Mouse (Mus musculus) kidney, postnatal 0 days (tissue): ENCODE data around the gene Hs3st3a1. TPM values are rescaled to one million over a fixed set of nuclear protein-coding genes. Genes with fewer than 3 reads are reported as not detected.

Experiments used
- ATAC-seq: fragments of 200-750 bp; cut with Nextera tagmentation; replicated peaks from 2 replicates; pipeline ENCODE4 v1.8.0; 2017; ENCODE audit warnings: low read depth, moderate number of reproducible peaks, moderate TSS enrichment, moderate library complexity; ENCODE audit not compliant: low FRiP score
- DNase-seq: peaks from one replicate; pipeline ENCODE4 v3.0.0-alpha.2; 2016; ENCODE audit warnings: low spot score
- H3K27ac ChIP-seq: fragments of 300-500 bp; sonication (generic); 2 replicates; pipeline ENCODE4 v1.5.1; 2014; ENCODE audit warnings: mild to moderate bottlenecking
- H3K27me3 ChIP-seq: fragments of 300-500 bp; sonication (generic); 2 replicates; pipeline ENCODE4 v1.6.1; 2014; ENCODE audit warnings: low read length, mixed read lengths; ENCODE audit not compliant: insufficient read depth
- H3K36me3 ChIP-seq: fragments of 300-500 bp; sonication (generic); 2 replicates; pipeline ENCODE4 v1.6.1; 2014; ENCODE audit warnings: low read length, mixed read lengths; ENCODE audit not compliant: insufficient read depth
- H3K4me1 ChIP-seq: fragments of 300-500 bp; sonication (generic); replicated peaks from 2 replicates; pipeline ENCODE4 v1.6.1; 2014; ENCODE audit warnings: antibody characterized with exemption, low read length, mixed read lengths; ENCODE audit not compliant: insufficient read depth
- H3K4me2 ChIP-seq: fragments of 300-500 bp; sonication (generic); 2 replicates; pipeline ENCODE4 v1.6.1; 2014; ENCODE audit warnings: mild to moderate bottlenecking, low read length, moderate library complexity, mixed read lengths
- H3K4me3 ChIP-seq: fragments of 300-500 bp; sonication (generic); replicated peaks from 2 replicates; pipeline ENCODE4 v1.5.1; 2014; ENCODE audit warnings: low read depth, low read length
- H3K9ac ChIP-seq: fragments of 300-500 bp; sonication (generic); 2 replicates; pipeline ENCODE4 v1.6.1; 2014; ENCODE audit warnings: low read depth, low read length
- H3K9me3 ChIP-seq: fragments of 300-500 bp; sonication (generic); replicated peaks from 2 replicates; pipeline ENCODE4 v1.6.1; 2016; ENCODE audit warnings: low read length, inconsistent platforms, mixed read lengths
- CTCF ChIP-seq: IDR thresholded peaks from 2 replicates; pipeline ENCODE4 v1.5.1; 2016; ENCODE audit warnings: antibody characterized with exemption, low read depth, mild to moderate bottlenecking, moderate library complexity
- WGBS: fragments of 180-500 bp; shearing (Covaris S2); extraction: QIAGEN DNeasy Blood & Tissue Kit; methylation state at CpG from one replicate; pipeline ENCODE4 v1.1.7; 2014; 5-methylcytosine and 5-hydroxymethylcytosine counted together
- polyA plus RNA-seq: library from polyadenylated mRNA; unstranded; fragments of >200 nt; fragmentation: Nextera tagmentation; extraction: Ambion mirVana; gene quantifications from 2 replicates; pipeline ENCODE4 v1.2.1, GENCODE M21; 2015

Hs3st3a1 gene
- polyA plus RNA-seq, 1 experiment from 2014 or later: 2.2 TPM

GRCm38 (mm10) chr11:64418969-64419368 lies 16.2 kb upstream of the Hs3st3a1 start:
- Histone ChIP-seq H3K36me3 (no peaks in the 10 kb centered on the region), H3K4me2 (no peak overlapping the region), H3K4me3 (no peak overlapping the region), H3K9ac (no peak overlapping the region), H3K9me3 (no peaks in the 10 kb centered on the region), H3K4me1 (no peaks in the 10 kb centered on the region), H3K27ac (no peak overlapping the region), H3K27me3 (no peaks in the 10 kb centered on the region)
- DNase-seq (no peak), ATAC-seq (no peak)
- WGBS: 52% methylated on average over 1 of the region's 1 CpGs
- TF ChIP-seq CTCF: no peak

DNA sequence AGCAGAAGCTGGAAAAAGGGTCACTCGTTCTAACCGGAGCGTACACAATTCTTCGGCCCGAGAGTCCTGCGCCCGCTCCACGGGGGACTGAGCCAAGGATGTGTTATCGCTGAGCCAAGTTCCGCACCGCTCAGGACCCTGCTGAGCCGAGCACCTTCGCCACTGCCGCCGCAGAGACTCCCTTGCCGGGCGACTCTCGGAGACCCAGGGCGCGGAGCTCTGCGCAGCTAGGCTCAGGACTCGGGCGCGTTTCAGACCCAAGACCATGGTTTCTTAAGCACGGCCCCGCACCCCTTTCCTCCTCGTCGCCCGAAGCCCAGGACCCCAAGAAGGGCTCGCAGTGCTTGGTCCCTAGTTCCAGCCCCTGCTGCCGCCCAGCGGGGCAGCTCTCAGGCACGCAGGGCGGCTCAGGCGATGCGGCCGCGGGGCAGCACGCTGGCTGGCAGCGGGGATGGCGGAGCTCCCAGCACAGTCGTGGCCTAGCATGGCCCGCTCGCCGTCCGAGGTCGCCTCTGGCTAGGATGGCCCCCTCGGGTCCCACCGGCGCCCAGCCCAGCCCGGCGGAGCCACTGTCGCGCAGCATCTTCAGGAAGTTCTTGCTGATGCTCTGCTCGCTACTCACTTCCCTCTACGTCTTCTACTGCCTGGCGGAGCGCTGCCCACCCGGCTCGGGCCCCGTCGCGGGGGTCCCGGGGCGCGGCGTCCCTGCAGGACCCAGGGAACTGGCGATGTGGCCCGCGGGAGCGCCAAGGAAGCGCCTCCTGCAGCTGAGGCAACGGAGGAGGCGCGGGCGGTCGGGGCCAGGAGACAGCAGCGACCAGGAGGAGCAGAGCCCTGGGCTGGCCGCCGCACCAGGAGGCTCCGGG lies 647 bp downstream of the Hs3st3a1 start:
- peak overlapping the region; percentile 55 for H3K4me3 ChIP-seq
- H3K27me3 ChIP-seq: no peaks in the 10 kb centered on the region; the same call in 1 of the 2 replicates
- peak overlapping the region; percentile 63 for H3K27ac ChIP-seq
- DNase-seq (peak; percentile 39), ATAC-seq (peak; percentile 57)
- WGBS: under 1% methylated on average over 77 of the region's 81 CpGs
- H3K4me1 ChIP-seq: peaks cover 12% of the 10 kb centered on the region; the same call in 1 of the 2 replicates
- peak overlapping the region; percentile 75 for H3K9ac ChIP-seq
- peak overlapping the region; percentile 93 for H3K4me2 ChIP-seq
- no peaks in the 10 kb centered on the region for H3K36me3 ChIP-seq
- no peak for TF ChIP-seq CTCF
- H3K9me3 ChIP-seq: no peaks in the 10 kb centered on the region

- Histone ChIP-seq H3K27ac (peak within 1 kb of the TSS; percentile 63), H3K9ac (peak within 1 kb of the TSS; percentile 75), H3K36me3 (no peaks in the 10 kb centered on the region), H3K9me3 (no peaks in the 10 kb centered on the region), H3K4me2 (peak within 1 kb of the TSS; percentile 93), H3K4me1 (peaks cover 12% of the 10 kb centered on the region; the same call in 1 of the 2 replicates), H3K27me3 (no peaks in the 10 kb centered on the region; the same call in 1 of the 2 replicates), H3K4me3 (peak within 1 kb of the TSS; percentile 55)
- TF ChIP-seq CTCF: no peak
- 0 out of 2 replicates have a peak, but pooled peaks have one; percentile 8 for ATAC-seq
- no peak for DNase-seq
- WGBS: under 1% methylated on average over 24 of the region's 24 CpGs
These were observed 1.2 kb downstream of the Hs3st3a1 start, which contains the start of gene F930015N05Rik for GRCm38 (mm10) chr11:64436412-64436727. TSS of gene F930015N05Rik (minus strand) at chr11:64436653.

GRCm38 (mm10) chr11:64436791-64437298 lies 1.7 kb downstream of the Hs3st3a1 start:
- 21% methylated on average over 5 of the region's 5 CpGs for WGBS
- peak overlapping the region; percentile 75; the same call in 1 of the 2 replicates for H3K9ac ChIP-seq
- no peaks in the 10 kb centered on the region; the same call in 1 of the 2 replicates for H3K27me3 ChIP-seq
- no peaks in the 10 kb centered on the region for H3K36me3 ChIP-seq
- no peak for TF ChIP-seq CTCF
- no peak for ATAC-seq
- peak overlapping the region; percentile 55 for H3K4me3 ChIP-seq
- peaks cover 12% of the 10 kb centered on the region; the same call in 1 of the 2 replicates for H3K4me1 ChIP-seq
- no peak overlapping the region for H3K27ac ChIP-seq
- peak overlapping the region; percentile 93 for H3K4me2 ChIP-seq
- DNase-seq: no peak
- no peaks in the 10 kb centered on the region for H3K9me3 ChIP-seq

- Histone ChIP-seq H3K9ac (no peak overlapping the region), H3K27me3 (no peaks in the 10 kb centered on the region; the same call in 1 of the 2 replicates), H3K4me2 (0 out of 2 replicates have a peak overlapping the region, but pooled peaks have one; percentile 27), H3K27ac (no peak overlapping the region), H3K4me3 (no peak overlapping the region), H3K36me3 (no peaks in the 10 kb centered on the region), H3K4me1 (peaks cover 12% of the 10 kb centered on the region; the same call in 1 of the 2 replicates), H3K9me3 (no peaks in the 10 kb centered on the region)
- DNase-seq (no peak), ATAC-seq (no peak)
- no peak for TF ChIP-seq CTCF
- WGBS: 71% methylated on average over 3 of the region's 3 CpGs
These were observed 2.6 kb downstream of the Hs3st3a1 start for GRCm38 (mm10) chr11:64437721-64438120.

GRCm38 (mm10) chr11:64438909-64439308 lies 3.8 kb downstream of the Hs3st3a1 start:
- 42% methylated on average over 3 of the region's 3 CpGs for WGBS
- no peak overlapping the region for H3K27ac ChIP-seq
- no peak for ATAC-seq
- H3K4me3 ChIP-seq: no peak overlapping the region
- H3K9me3 ChIP-seq: no peaks in the 10 kb centered on the region
- DNase-seq: no peak
- TF ChIP-seq CTCF: peak; percentile 52; the same call in 1 of the 2 replicates
- peaks cover 12% of the 10 kb centered on the region; the same call in 1 of the 2 replicates for H3K4me1 ChIP-seq
- no peak overlapping the region for H3K9ac ChIP-seq
- H3K4me2 ChIP-seq: no peak overlapping the region
- no peaks in the 10 kb centered on the region; the same call in 1 of the 2 replicates for H3K27me3 ChIP-seq
- no peaks in the 10 kb centered on the region for H3K36me3 ChIP-seq
